Comparison of ENCODE assay signal across 17 mouse cellular contexts in the genomic region with DNA sequence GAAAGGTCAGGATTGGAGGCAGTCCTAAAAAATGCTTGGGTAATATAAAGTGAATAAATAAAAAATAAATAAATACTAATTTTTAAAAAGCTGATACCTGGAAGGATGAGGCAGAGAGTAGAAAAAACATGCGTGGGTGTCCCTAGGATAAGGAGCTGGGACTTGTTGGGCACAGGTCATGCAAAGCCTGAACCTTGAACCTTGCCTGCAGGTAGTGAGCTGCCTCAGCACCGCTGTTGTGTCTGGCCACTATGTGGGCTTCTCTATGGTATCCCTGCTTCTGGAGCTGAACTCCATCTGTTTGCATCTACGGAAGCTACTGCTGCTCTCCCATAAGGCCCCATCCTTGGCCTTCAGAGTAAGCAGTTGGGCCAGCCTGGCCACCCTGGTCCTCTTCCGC. TPM values are rescaled to one million over a fixed set of nuclear protein-coding genes. Genes with fewer than 3 reads are reported as not detected.
"Had no signal": no experiment of that assay in that cellular context is flagged by ENCODE, and none has a peak within 500 bp of the region (broad histone marks: within the 10 kb centered on the region; RNA-seq: fewer than 3 reads in every experiment).

No protein-coding gene starts in this region.

- H3K27ac ChIP-seq: layer of hippocampus, adult 2 months; limb, embryonic 12.5 days; liver, embryonic 14.5 days; macrophage; midbrain, embryonic 15.5 days; neural tube, embryonic 13.5 days; stomach, embryonic 15.5 days had no signal

- H3K27me3 ChIP-seq: limb, embryonic 12.5 days; megakaryocyte, embryonic 14.5 days; neural tube, embryonic 13.5 days; stomach, embryonic 15.5 days had no signal

- H3K4me3 ChIP-seq: layer of hippocampus, adult 2 months; megakaryocyte, embryonic 14.5 days; midbrain, embryonic 15.5 days; neural tube, embryonic 13.5 days; stomach, embryonic 15.5 days had no signal

- DNase-seq: kidney, postnatal 4 days; lung, embryonic 14.5 days; lung, postnatal 10 days; retina, postnatal 1 day; right cerebral cortex, postnatal 4 days; thymus, adult 2 months; thymus, postnatal 25 days had no signal

- H3K4me2 ChIP-seq: midbrain, embryonic 11.5 days; midbrain, embryonic 15.5 days; neural tube, embryonic 13.5 days had no signal

- H3K9ac ChIP-seq: limb, embryonic 12.5 days; liver, embryonic 14.5 days; midbrain, embryonic 15.5 days; neural tube, embryonic 13.5 days; stomach, embryonic 15.5 days had no signal

- ATAC-seq: intestine, embryonic 16.5 days; midbrain, embryonic 15.5 days had no signal

- H3K9me3 ChIP-seq: limb, embryonic 12.5 days; midbrain, embryonic 15.5 days; neural tube, embryonic 13.5 days; stomach, embryonic 15.5 days had no signal

RNA-seq across cellular contexts. Expression of gene Serpinf2, which starts 29.9 kb away (rescaled TPM):
- polyA plus RNA-seq: macrophage; midbrain, embryonic 11.5 days; midbrain, embryonic 15.5 days had no signal
